Mouse (Mus musculus) ES-E14 (cell line): ENCODE data around the gene Vmn1r139. TPM values are rescaled to one million over a fixed set of nuclear protein-coding genes. Genes with fewer than 3 reads are reported as not detected.
"Not testable (repeated sequence)": the region's sequence is repeated elsewhere in the genome, so short reads cannot be mapped to it uniquely, and the experiment has no call there.

Experiments
- DNase-seq: peaks from one replicate; pipeline ENCODE4 v3.0.0-alpha.2; 2013; ENCODE audit warnings: low read depth, low spot score
- H3K27ac ChIP-seq: 2 replicates; pipeline ENCODE4 v1.5.1; 2012; ENCODE audit warnings: low read depth, mild to moderate bottlenecking, low read length, moderate library complexity, mixed read lengths; ENCODE audit not compliant: poor library complexity, insufficient read depth, severe bottlenecking
- H3K36me3 ChIP-seq: 2 replicates; pipeline ENCODE4 v1.6.1; 2012; ENCODE audit warnings: mild to moderate bottlenecking, low read length, moderate library complexity, mixed read lengths; ENCODE audit not compliant: control insufficient read depth, poor library complexity, insufficient read depth, severe bottlenecking
- H3K4me1 ChIP-seq, 2 experiments: fragments of 150-350 bp in 1 of 2; sonication (generic) in 1 of 2; 2 replicates each; pipeline ENCODE4 v1.6.1; 2012; ENCODE audit warnings: low read length in 2 of 2, mild to moderate bottlenecking in 1 of 2, mixed read lengths in 1 of 2; ENCODE audit not compliant: control insufficient read depth in 2 of 2, insufficient read depth in 2 of 2, poor library complexity in 1 of 2
- H3K4me3 ChIP-seq, 2 experiments: fragments of 150-350 bp in 1 of 2; sonication (generic) in 1 of 2; 2 replicates each; pipeline ENCODE4 v1.5.1; 2012; ENCODE audit warnings: low read length in 2 of 2, low read depth in 1 of 2, mild to moderate bottlenecking in 1 of 2, mixed read lengths in 1 of 2; ENCODE audit not compliant: insufficient read depth in 1 of 2, poor library complexity in 1 of 2, severe bottlenecking in 1 of 2
- H3K9ac ChIP-seq: 2 replicates; pipeline ENCODE4 v1.6.1; 2012; ENCODE audit warnings: low read depth, mild to moderate bottlenecking, low read length, mixed read lengths; ENCODE audit not compliant: poor library complexity, insufficient read depth, severe bottlenecking
- H3K9me3 ChIP-seq: fragments of 150-350 bp; sonication (generic); 2 replicates; pipeline ENCODE4 v1.6.1; 2012; ENCODE audit warnings: low read depth, mild to moderate bottlenecking, low read length; ENCODE audit not compliant: control insufficient read depth, insufficient read depth
- in situ Hi-C, 2 experiments: fragments of 600-800 bp; cut with MboI; formaldehyde crosslinking; loops; one replicate each; pipeline ENCODE4 v1.15.1; 2025; ENCODE audit warnings: low sequenced_read_pairs in 2 of 2, inconsistent platforms in 1 of 2; ENCODE audit not compliant: unreplicated experiment in 2 of 2
- total RNA-seq: library from RNA; depleted of rRNA; stranded (reverse); fragments of 300-350 nt; gene quantifications from 2 replicates; pipeline ENCODE4 v1.2.3, GENCODE M21; 2012; rRNA removed

The Vmn1r139 gene
- total RNA-seq = not detected in 2 replicates

- H3K4me3 ChIP-seq, H3K36me3 ChIP-seq, H3K4me1 ChIP-seq, H3K9me3 ChIP-seq, in situ Hi-C loops, H3K9ac ChIP-seq, H3K27ac ChIP-seq, DNase-seq: not testable (repeated sequence)
Measured at GRCm38 (mm10) chr7:22068757-22069156, at the start of gene Vmn1r139. TSS of gene Vmn1r139 (plus strand) at chr7:22069057.

- DNase-seq, H3K4me1 ChIP-seq, H3K36me3 ChIP-seq, H3K4me3 ChIP-seq, H3K9ac ChIP-seq, H3K27ac ChIP-seq, H3K9me3 ChIP-seq, in situ Hi-C loops: not testable (repeated sequence)
Measured at GRCm38 (mm10) chr7:22028797-22029196, 40.1 kb upstream of the Vmn1r139 start, which contains the start of gene Vmn1r138. TSS of gene Vmn1r138 (minus strand) at chr7:22028897.

- DNase-seq, H3K9me3 ChIP-seq, H3K36me3 ChIP-seq, H3K9ac ChIP-seq, H3K4me3 ChIP-seq, in situ Hi-C loops, H3K4me1 ChIP-seq, H3K27ac ChIP-seq: not testable (repeated sequence)
Measured at GRCm38 (mm10) chr7:22056205-22056604, 12.7 kb upstream of the Vmn1r139 start, which contains the start of gene Gm6176. TSS of gene Gm6176 (minus strand) at chr7:22056305.

GRCm38 (mm10) chr7:22118145-22118544 is 49.3 kb downstream of the Vmn1r139 start, which contains the start of gene Gm16451:
TSS of gene Gm16451 (minus strand) at chr7:22118245.
- DNase-seq, H3K4me1 ChIP-seq, H3K9me3 ChIP-seq, in situ Hi-C loops, H3K9ac ChIP-seq, H3K4me3 ChIP-seq, H3K27ac ChIP-seq, H3K36me3 ChIP-seq: not testable (repeated sequence)

- H3K36me3 ChIP-seq, H3K9me3 ChIP-seq, H3K27ac ChIP-seq, H3K4me3 ChIP-seq, in situ Hi-C loops, DNase-seq, H3K9ac ChIP-seq, H3K4me1 ChIP-seq: not testable (repeated sequence)
Measured at GRCm38 (mm10) chr7:22134641-22135040, 65.8 kb downstream of the Vmn1r139 start, which contains the start of gene Gm10666. TSS of gene Gm10666 (minus strand) at chr7:22134741.

Other genes starting within 250 kb of the Vmn1r139 start
- gene Vmn1r135, start 236.7 kb upstream of the Vmn1r139 start, total RNA-seq = not detected in 2 replicates
- not detected in 2 replicates for gene Gm5725, start 224.8 kb upstream of the Vmn1r139 start, total RNA-seq
- gene Gm5891, start 147.8 kb upstream of the Vmn1r139 start, total RNA-seq = not detected in 2 replicates
- gene Vmn1r137, start 74.5 kb upstream of the Vmn1r139 start, total RNA-seq = not detected in 2 replicates
- gene Vmn1r138, start 40.2 kb upstream of the Vmn1r139 start, total RNA-seq = not detected in 2 replicates
- gene Gm6176, start 12.8 kb upstream of the Vmn1r139 start, total RNA-seq = not detected in 2 replicates
- gene Gm16451, start 49.2 kb downstream of the Vmn1r139 start, total RNA-seq = not detected in 2 replicates
- not detected in 2 replicates for gene Gm10666, start 65.7 kb downstream of the Vmn1r139 start, total RNA-seq
- not detected in 2 replicates for gene Vmn1r142, start 95.0 kb downstream of the Vmn1r139 start, total RNA-seq
- gene Vmn1r143, start 120.3 kb downstream of the Vmn1r139 start, total RNA-seq = not detected in 2 replicates
- not detected in 2 replicates for gene Gm8653, start 132.2 kb downstream of the Vmn1r139 start, total RNA-seq
- gene Gm8453, start 160.4 kb downstream of the Vmn1r139 start, total RNA-seq = not detected in 2 replicates